Mouse (Mus musculus) T-helper 1 cell (primary cell): ENCODE measurements at regions not wholly inside any gene's neighbourhood (a gene's known extent, or its start where the extent isn't known, plus 50 kb on each side); places are given as distances from the start of the nearest gene placed in this dataset.

Experiments
- in situ Hi-C: fragments of 300-600 bp; cut with MboI, MseI; formaldehyde crosslinking; loops from one replicate; pipeline ENCODE4 v1.15.1; 2025; ENCODE audit warnings: high pct_unique_total_duplicates

GRCm38 (mm10) chrX:99548284-99549019 is 77.4 kb upstream of the Pja1 start:
- in situ Hi-C loops = no loop called here

GRCm38 (mm10) chrX:99544410-99544809 is 73.3 kb upstream of the Pja1 start:
- in situ Hi-C loops = no loop called here

GRCm38 (mm10) chrX:99541916-99542315 is 70.8 kb upstream of the Pja1 start:
- in situ Hi-C loops = no loop called here

GRCm38 (mm10) chrX:99540087-99540576 is 69.1 kb upstream of the Pja1 start:
- in situ Hi-C loops = no loop called here

- in situ Hi-C loops = no loop called here
These were observed 68.6 kb upstream of the Pja1 start for GRCm38 (mm10) chrX:99539684-99540083.

GRCm38 (mm10) chrX:99537814-99538213 is 66.7 kb upstream of the Pja1 start:
- in situ Hi-C loops = no loop called here

- in situ Hi-C loops = no loop called here
These were observed 63.8 kb upstream of the Pja1 start for GRCm38 (mm10) chrX:99534922-99535321.

- in situ Hi-C loops = no loop called here
These were observed 60.1 kb upstream of the Pja1 start for GRCm38 (mm10) chrX:99531154-99531553.

GRCm38 (mm10) chrX:99530511-99530910 is 59.4 kb upstream of the Pja1 start:
- in situ Hi-C loops = no loop called here

GRCm38 (mm10) chrX:99523306-99523705 is 52.2 kb upstream of the Pja1 start:
- in situ Hi-C loops = loop anchor here (5.0 kb wide), 1 partner anchor 391 kb away; no protein-coding TSS in a partner anchor

GRCm38 (mm10) chrX:99522830-99523229 is 51.8 kb upstream of the Pja1 start:
- in situ Hi-C loops = loop anchor here (5.0 kb wide), 1 partner anchor 391 kb away; no protein-coding TSS in a partner anchor

- in situ Hi-C loops = loop anchor here (5.0 kb wide), 1 partner anchor 390 kb away; no protein-coding TSS in a partner anchor
These were observed 51.2 kb upstream of the Pja1 start for GRCm38 (mm10) chrX:99522289-99522688.

GRCm38 (mm10) chrX:99521866-99522265 is 50.8 kb upstream of the Pja1 start:
- in situ Hi-C loops = loop anchor here (5.0 kb wide), 1 partner anchor 390 kb away; no protein-coding TSS in a partner anchor
